Mouse (Mus musculus) left cerebral cortex, adult 18-20 months (tissue): ENCODE results near the gene Stau1. TPM values are rescaled to one million over a fixed set of nuclear protein-coding genes. Genes with fewer than 3 reads are reported as not detected.
"Not testable (repeated sequence)": the region's sequence is repeated elsewhere in the genome, so short reads cannot be mapped to it uniquely, and the experiment has no call there.

Source experiments
- DNase-seq, 2 experiments: peaks; one replicate each; pipeline ENCODE4 v3.0.0; 2021 to 2022; ENCODE audit warnings: low spot score in 2 of 2, mixed read lengths in 1 of 2
- long read RNA-seq, 2 experiments: library from polyadenylated mRNA; stranded (forward); transcript quantifications; one replicate each; pipeline ENCODE4 v2.0.0; 2021
- total RNA-seq, 2 experiments: library from RNA; stranded (reverse); gene quantifications; 2 replicates each; pipeline ENCODE4 v1.2.3; 2021

Stau1 gene
- 10 to 100 TPM; 71.0 to 73.2 TPM for total RNA-seq
- long read RNA-seq, experiment 1, transcript Stau1-209 (4 exons, 774 nt), result major isoform, 44 of 123 reads
- long read RNA-seq, experiment 1, transcript Stau1-204 (12 exons, 2,976 nt), result minor isoform, 24 of 123 reads
- long read RNA-seq, experiment 1, transcript Stau1-202 (12 exons, 3,569 nt), result minor isoform, 41 of 123 reads
- long read RNA-seq, experiment 1, partial matches to known transcripts, result 7 of 123 reads
- long read RNA-seq, experiment 1, other reads (novel, unspliced or antisense), result 6 of 123 reads
- long read RNA-seq, experiment 2, transcript Stau1-209 (4 exons, 774 nt), result major isoform, 53 of 88 reads
- long read RNA-seq, experiment 2, transcript Stau1-202 (12 exons, 3,569 nt), result minor isoform, 13 of 88 reads
- long read RNA-seq, experiment 2, transcript Stau1-204 (12 exons, 2,976 nt), result minor isoform, 16 of 88 reads
- long read RNA-seq, experiment 2, partial matches to known transcripts, result 4 of 88 reads
- long read RNA-seq, experiment 2, other reads (novel, unspliced or antisense), result 2 of 88 reads

DNA sequence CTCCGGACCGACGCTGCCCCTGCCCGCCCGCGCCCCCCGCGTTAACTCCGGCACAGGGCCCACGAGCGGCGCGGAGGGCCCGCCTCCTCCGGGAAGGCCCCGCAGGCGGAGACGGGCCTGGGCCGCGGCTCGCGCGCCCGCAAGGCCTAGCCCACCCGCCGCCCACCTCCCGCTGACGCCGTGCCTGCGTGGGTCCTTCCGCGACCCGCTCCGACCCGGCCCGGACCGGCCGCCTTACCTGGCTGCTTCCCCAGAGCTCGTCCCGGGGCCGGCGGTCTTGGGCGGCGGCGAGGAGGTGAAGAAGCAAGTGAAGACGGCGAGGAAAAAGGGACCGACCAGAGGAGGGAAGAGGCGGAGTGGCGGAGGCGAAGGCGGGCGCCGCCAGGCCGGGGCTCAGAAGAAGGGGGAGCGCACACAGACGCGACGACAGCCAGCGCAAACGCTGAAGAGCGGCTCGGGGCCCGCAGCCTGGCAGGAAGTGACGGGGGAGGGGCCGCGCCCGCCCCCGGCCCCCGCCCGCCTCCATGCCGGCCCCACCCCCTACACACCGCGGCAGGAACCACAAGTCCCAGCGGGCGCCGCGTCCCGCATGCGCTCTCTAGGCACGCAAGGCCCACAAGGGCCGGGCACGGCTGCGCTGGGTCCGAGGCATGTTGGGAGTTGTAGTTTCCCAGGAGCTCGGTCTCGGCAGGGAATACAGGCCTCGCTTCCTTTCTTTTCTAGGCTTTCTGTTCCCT, at the start of gene Stau1:
Gene Stau1 (minus strand): TSS at position 504 of the 737 bp plus-strand sequence.
- DNase-seq, result peak; percentile 91 to 96

GRCm38 (mm10) chr2:167043400-167044121, 47.5 kb upstream of the Stau1 start:
- no peak for DNase-seq

DNA sequence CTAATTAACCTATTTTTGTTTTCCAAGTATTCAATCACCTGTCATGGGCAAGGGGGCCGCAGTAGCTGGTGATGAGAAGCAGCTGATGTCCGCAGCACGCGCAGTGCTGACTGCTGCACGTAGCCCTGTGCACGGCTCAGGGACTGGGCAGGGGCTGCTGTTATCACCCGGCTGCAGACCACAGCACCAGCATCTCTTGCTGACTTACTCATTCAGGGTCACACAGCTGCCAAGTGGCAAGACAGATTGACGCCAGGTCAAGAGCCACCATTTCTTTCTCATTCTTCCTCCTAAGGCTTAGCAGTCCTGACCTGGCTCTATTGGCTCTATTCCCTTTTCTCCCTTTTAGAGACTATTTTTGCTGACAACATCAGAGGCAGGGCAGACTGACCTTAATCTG, 43.3 kb upstream of the Stau1 start:
- no peak for DNase-seq

GRCm38 (mm10) chr2:167038716-167039115, 42.6 kb upstream of the Stau1 start:
- no peak for DNase-seq

GRCm38 (mm10) chr2:167038297-167038696, 42.2 kb upstream of the Stau1 start:
- no peak for DNase-seq

- DNase-seq, result no peak
These were observed 41.6 kb upstream of the Stau1 start for GRCm38 (mm10) chr2:167037710-167038109.

DNA sequence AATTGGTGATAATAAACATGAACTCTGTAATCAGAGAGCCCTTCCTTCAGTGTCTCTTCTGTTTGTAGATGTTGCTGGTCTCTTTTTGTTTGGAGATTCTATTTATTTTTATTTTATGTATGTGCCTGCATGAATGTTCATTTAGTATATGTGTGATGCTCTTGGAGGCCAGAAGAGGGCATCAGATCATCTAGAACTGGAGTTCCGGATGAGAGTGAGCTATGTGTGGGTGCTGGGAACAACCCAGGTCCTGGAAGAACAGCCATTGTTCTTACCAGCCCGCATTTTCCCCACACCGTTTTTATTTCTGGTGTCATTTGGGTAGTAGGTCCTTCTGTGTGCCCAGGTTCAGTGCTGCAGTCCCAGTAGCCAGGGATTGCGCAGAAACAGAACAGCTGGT, 34.4 kb upstream of the Stau1 start:
- DNase-seq, result no peak

- no peak for DNase-seq
These were observed 32.5 kb upstream of the Stau1 start for GRCm38 (mm10) chr2:167028553-167028952.

DNA sequence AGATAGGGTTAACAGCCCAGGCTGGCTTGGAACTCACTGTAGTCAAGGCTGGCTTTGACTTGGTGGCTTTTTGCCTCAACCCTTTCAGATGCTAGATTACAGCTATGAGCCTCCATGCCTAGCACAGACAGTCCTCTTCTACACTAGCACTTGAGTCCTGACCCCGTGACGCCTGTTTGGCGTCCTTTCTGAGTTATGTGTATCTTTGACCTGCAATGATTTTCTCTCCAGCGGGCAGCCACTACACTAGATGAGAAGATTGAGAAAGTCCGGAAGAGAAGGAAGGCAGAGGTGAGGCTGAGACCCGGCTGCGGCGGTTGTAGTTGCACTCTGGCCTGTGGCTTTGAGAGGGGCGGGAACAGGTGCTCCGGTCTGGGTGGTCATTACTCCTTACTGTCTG, 23.3 kb upstream of the Stau1 start:
- no peak for DNase-seq

DNA sequence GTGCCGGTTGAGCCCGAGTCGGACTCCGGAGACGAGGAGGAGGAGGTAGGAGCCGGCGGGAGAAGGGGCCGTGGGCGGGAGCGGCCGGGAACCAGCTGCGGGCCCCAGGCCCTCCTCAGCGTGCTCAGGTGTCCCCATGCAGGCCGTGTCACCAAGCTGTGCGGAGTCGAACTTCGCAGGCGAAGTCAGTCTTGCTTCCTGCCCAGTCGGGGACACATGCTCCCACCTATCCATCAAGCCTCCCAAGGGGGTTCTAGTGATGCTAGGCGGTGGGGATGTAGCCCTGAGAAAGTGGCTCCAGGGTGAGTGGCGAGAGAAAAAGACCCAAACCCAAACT, 19.3 kb upstream of the Stau1 start:
- DNase-seq, result no peak

DNA sequence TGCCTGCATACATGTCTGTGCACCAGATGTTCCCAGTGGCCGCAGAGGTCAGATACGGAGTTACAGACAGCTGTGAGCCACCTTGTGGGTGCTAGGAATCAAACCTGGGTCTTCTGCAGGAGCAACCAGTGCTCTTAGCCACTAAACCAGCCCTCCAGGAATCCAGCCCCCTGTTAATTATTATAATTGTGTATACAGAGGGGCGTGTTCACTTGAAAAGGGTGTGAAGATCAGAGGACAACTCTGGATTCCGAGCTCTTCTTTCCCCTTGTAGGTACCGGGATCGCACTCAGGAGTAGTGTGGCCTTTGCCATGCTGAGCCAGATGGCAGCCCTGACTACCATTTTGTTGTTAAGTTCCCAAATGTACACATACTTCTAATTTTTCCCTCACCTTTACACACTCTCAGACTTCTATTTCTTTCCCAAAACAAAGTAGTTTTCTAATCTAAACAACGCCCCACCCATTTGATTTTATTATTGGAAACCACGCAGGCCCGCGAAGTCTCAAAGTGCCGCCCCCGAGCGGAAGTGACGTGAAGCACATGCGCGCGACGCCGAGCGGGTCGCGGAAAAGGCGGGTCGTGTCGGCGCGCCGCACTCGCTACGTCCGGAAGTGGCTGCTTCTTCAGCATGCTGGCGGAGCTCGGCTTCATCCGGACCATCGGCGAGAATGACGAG, 18.7 kb upstream of the Stau1 start, which contains the start of gene Ddx27:
Gene Ddx27 (plus strand): TSS at position 492 of the 680 bp plus-strand sequence.
- DNase-seq, result peak; percentile 95 to 96

- no peak for DNase-seq
These were observed 14.4 kb upstream of the Stau1 start for GRCm38 (mm10) chr2:167010546-167010945.

DNA sequence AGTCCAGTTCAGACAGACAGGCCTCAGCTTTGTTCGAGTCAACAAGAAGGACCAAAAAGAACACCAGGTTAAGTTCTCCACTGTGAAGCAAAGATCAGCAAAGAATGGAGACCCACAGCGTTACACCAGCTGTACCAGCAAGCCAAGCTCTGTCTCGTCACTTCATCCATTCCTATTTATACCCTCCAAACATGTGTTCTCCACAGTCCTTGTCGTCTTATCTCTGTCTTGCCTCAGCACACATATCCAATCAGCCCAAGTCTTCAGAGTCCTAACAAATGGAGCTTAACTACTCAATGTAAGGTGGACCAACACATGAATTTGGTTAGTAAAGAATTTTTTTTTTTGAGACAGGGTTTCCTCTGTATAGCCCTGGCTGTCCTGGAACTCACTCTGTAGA, 13.4 kb upstream of the Stau1 start:
- no peak for DNase-seq

DNA sequence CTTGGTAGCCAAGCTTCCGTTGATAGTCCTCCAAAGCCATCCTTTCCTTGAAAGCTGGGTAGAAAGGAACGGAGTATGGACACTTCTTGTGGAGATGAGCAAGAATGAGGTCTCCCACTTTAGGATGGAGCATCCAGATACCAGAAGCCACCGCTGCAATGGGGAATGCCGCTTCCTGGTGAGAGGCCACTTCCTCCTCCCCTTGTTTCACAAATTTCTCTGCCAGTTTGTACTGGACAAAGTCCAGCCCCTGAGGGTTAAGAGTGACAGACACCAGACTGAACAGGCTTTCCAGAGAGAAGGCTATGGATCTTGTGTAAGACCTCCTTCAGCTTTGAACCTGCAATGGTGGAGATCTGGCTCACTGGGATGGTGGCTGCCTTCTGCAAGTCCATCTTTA, 11.5 kb upstream of the Stau1 start:
- not testable (repeated sequence) for DNase-seq

GRCm38 (mm10) chr2:167007001-167007491, 10.9 kb upstream of the Stau1 start:
- DNase-seq, result peak in 1 of 2 experiments; percentile 21

GRCm38 (mm10) chr2:167006355-167006754, 10.3 kb upstream of the Stau1 start:
- DNase-seq, result no peak

GRCm38 (mm10) chr2:167004099-167004854, 8.2 kb upstream of the Stau1 start:
- DNase-seq, result peak; percentile 73 to 80

- no peak for DNase-seq
These were observed 5.4 kb upstream of the Stau1 start for GRCm38 (mm10) chr2:167001486-167001885.

GRCm38 (mm10) chr2:166996533-166996894, 415 bp upstream of the Stau1 start:
- peak in 1 of 2 experiments; percentile 19 for DNase-seq
